13 mouse cellular contexts compared by ENCODE assay signal in genomic region chr14:104457966-104458710, GRCm38 (mm10). TPM values are rescaled to one million over a fixed set of nuclear protein-coding genes. Genes with fewer than 3 reads are reported as not detected.
DNase-seq lines count a peak whose midpoint lies in the region; ATAC-seq lines count a peak whose summit lies in the region.
"Had no signal": no experiment of that assay in that cellular context is flagged by ENCODE, and none has a peak within 500 bp of the region (broad histone marks: within the 10 kb centered on the region; RNA-seq: fewer than 3 reads in every experiment).

No protein-coding gene starts in this region.

- peaks cover 33% of the 10 kb centered on the region for H3K27me3 ChIP-seq in limb, embryonic 11.5 days (ENCODE audit: control insufficient read depth, insufficient read depth, low read length)

- H3K9me3 ChIP-seq in limb, embryonic 11.5 days (ENCODE audit: control insufficient read depth, low read length): no peaks in the 10 kb centered on the region
- H3K9me3 ChIP-seq: intestine, embryonic 15.5 days had no signal

- peaks cover 5% of the 10 kb centered on the region; the same call in 1 of the 2 replicates for H3K4me1 ChIP-seq in limb, embryonic 11.5 days (ENCODE audit: control insufficient read depth, insufficient read depth, low read length)

- H3K36me3 ChIP-seq in limb, embryonic 11.5 days (ENCODE audit: control insufficient read depth, insufficient read depth, low read length): no peaks in the 10 kb centered on the region
- H3K36me3 ChIP-seq: intestine, embryonic 15.5 days had no signal

- peak; percentile 3 to 17 for DNase-seq in layer of hippocampus, postnatal 10 days (ENCODE audit: low spot score in 2 of 2)
- no peak for DNase-seq in layer of hippocampus, postnatal 14 days (ENCODE audit: low spot score in 2 of 2)
- DNase-seq in limb, embryonic 11.5 days (ENCODE audit: low spot score): peak; percentile 46
- peak; percentile 50 for DNase-seq in neural tube, embryonic 10.5 days (ENCODE audit: extremely low spot score, low spot score)
- DNase-seq in yolk sac, embryonic 10.5 days (ENCODE audit: low spot score): no peak
- DNase-seq in kidney, adult 8-10 months: no peak
- DNase-seq in adrenal gland, postnatal 4 days (ENCODE audit: low spot score in 2 of 2): no peak
- DNase-seq: cerebellum, adult 11-12 months; kidney, postnatal 14 days; lung, adult 18-20 months; lung, postnatal 4 days had no signal

- no peak overlapping the region for H3K9ac ChIP-seq in limb, embryonic 11.5 days (ENCODE audit: low read length)
- H3K9ac ChIP-seq: intestine, embryonic 15.5 days had no signal

- H3K4me3 ChIP-seq in limb, embryonic 11.5 days (ENCODE audit: low read depth, low read length): no peak overlapping the region
- H3K4me3 ChIP-seq: intestine, embryonic 15.5 days had no signal

- WGBS in limb, embryonic 11.5 days: under 1% methylated on average over 20 of the region's 20 CpGs

- no peak for ATAC-seq in limb, embryonic 11.5 days (ENCODE audit: insufficient number of reproducible peaks, low FRiP score, low TSS enrichment, low read depth)
- ATAC-seq: intestine, embryonic 15.5 days had no signal

- no peak overlapping the region for H3K4me2 ChIP-seq in limb, embryonic 11.5 days (ENCODE audit: low read depth, severe bottlenecking)
- H3K4me2 ChIP-seq: intestine, embryonic 15.5 days had no signal

- H3K27ac ChIP-seq in limb, embryonic 11.5 days (replicated peaks; ENCODE audit: low read depth, low read length): no peak overlapping the region
- H3K27ac ChIP-seq: intestine, embryonic 15.5 days had no signal

RNA-seq across cellular contexts. Expression of gene Pou4f1, which starts 9.7 kb away (rescaled TPM):
- not detected for total RNA-seq in layer of hippocampus, postnatal 10 days (2021)
- total RNA-seq in layer of hippocampus, postnatal 14 days (2021): not detected
- polyA plus RNA-seq in limb, embryonic 11.5 days (2014; fragmentation: Nextera tagmentation; extraction: Ambion mirVana): 0.43 and 0.57 TPM in 2 replicates
- total RNA-seq in adrenal gland, postnatal 4 days (2021): under 1 TPM; 0.42 to 0.51 TPM
- total RNA-seq: left cerebral cortex, adult 18-20 months had no signal

Comparison
In these comparisons a context has a peak if more than half of its experiments do, and no peak if none do; other contexts are left out.
1. DNase-seq: peak in layer of hippocampus, postnatal 10 days (2 of 2), limb, embryonic 11.5 days (single experiment) and neural tube, embryonic 10.5 days (single experiment); none in layer of hippocampus, postnatal 14 days (0 of 2), yolk sac, embryonic 10.5 days (single experiment), kidney, adult 8-10 months (0 of 2) and adrenal gland, postnatal 4 days (0 of 2).